Mouse (Mus musculus): ENCODE data around the gene Ms4a8a. TPM values are rescaled to one million over a fixed set of nuclear protein-coding genes. Genes with fewer than 3 reads are reported as not detected.
A peak's percentile ranks its signal among the peaks of the same experiment; 100 is the strongest.
"Not testable (repeated sequence)": the region's sequence is repeated elsewhere in the genome, so short reads cannot be mapped to it uniquely, and the experiment has no call there.

Gene Ms4a8a
- polyA plus RNA-seq (2015; fragmentation: Nextera tagmentation; extraction: Ambion mirVana) = 6.0 and 7.8 TPM in 2 replicates

DNA sequence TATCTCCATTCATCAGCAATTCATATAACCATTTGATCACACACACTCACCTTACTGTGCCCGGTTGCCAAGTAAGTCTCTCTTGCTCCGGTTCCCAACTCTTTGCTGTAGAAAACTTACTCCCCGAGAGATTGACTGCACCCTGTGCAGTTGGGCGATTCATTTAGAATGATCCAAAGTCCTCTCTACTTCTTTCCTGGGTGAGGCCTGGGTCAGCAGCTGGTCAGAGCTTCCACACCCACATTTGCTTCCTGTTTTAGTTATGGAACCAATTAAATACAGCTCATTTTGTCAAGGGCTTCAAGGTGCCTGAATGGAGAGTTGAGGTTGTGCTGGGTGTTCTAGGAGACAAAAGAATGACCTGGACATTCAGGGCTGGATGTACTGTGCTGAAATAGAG, at the start of gene Ms4a8a:
TSS of gene Ms4a8a (minus strand) at position 169 of the 400 bp plus-strand sequence.
- Histone ChIP-seq H3K27me3 (ENCODE audit: control insufficient read depth, insufficient read depth, low read length) (no peaks in the 10 kb centered on the region), H3K27ac (ENCODE audit: low read length) (peak within 1 kb of the TSS; percentile 3; the same call in 1 of the 2 replicates), H3K36me3 (ENCODE audit: control insufficient read depth, insufficient read depth, low read length) (no peaks in the 10 kb centered on the region), H3K4me1 (ENCODE audit: control insufficient read depth, insufficient read depth, low read length) (no peaks in the 10 kb centered on the region), H3K9me3 (replicated peaks; ENCODE audit: control insufficient read depth, low read length) (no peaks in the 10 kb centered on the region), H3K4me2 (ENCODE audit: low read depth, low read length) (no peak within 1 kb of the TSS), H3K4me3 (replicated peaks; ENCODE audit: low read length) (no peak within 1 kb of the TSS), H3K9ac (ENCODE audit: low read length) (no peak within 1 kb of the TSS)
- WGBS = 77% methylated on average over 4 of the region's 4 CpGs
- peak; percentile 69; the same call in 1 of the 2 replicates for ATAC-seq (ENCODE audit: insufficient read depth, low FRiP score)

DNA sequence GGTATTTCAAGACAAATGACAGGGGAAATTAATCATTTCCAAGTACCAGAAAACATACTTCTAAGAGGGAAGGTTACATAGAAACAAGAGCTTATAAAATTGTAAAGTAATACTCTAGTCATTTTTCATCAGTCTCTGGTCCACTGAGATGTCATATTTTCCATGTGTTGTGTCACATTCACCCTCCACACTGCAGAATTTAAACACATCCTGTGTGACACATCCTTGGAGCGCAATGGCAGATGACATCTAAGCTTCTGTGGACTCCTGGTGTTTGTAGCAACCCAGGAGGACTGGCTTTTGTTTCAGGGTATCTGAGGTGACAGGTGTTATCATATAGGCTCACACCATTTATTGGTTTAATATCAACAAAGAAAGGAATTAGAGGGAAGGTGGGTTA, 48.8 kb upstream of the Ms4a8a start:
- Histone ChIP-seq H3K9me3 (replicated peaks; ENCODE audit: control insufficient read depth, low read length) (no peaks in the 10 kb centered on the region), H3K9ac (ENCODE audit: low read length) (no peak overlapping the region), H3K4me2 (ENCODE audit: low read depth, low read length) (no peak overlapping the region), H3K4me1 (ENCODE audit: control insufficient read depth, insufficient read depth, low read length) (no peaks in the 10 kb centered on the region), H3K36me3 (ENCODE audit: control insufficient read depth, insufficient read depth, low read length) (no peaks in the 10 kb centered on the region), H3K27ac (ENCODE audit: low read length) (no peak overlapping the region), H3K27me3 (ENCODE audit: control insufficient read depth, insufficient read depth, low read length) (no peaks in the 10 kb centered on the region), H3K4me3 (replicated peaks; ENCODE audit: low read length) (no peak overlapping the region)
- WGBS = 85% methylated on average over 1 of the region's 1 CpGs
- ATAC-seq (ENCODE audit: insufficient read depth, low FRiP score) = no peak

DNA sequence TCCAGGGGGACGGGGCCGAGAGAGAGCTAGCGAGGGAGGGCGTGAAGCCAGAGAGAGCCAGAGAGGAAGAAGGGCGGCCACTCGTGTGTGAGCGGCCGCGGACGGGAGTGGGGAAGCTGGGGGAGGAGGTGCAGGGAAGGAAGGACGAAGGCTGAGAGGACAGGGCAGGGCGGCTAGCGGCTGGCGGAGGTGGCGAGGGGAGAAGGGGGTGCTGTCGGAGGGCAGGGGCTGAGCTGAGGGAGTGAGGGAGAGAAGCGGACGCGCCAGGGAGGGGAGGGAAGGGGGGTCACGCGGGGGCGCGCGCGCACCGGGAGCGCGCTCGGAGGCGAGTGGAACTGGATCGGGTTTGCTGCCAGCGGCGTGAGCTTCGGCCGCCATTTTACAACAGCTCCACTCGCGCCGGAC, 40.1 kb upstream of the Ms4a8a start:
- 0% methylated on average over 12 of the region's 38 CpGs for WGBS
- H3K4me1 ChIP-seq (ENCODE audit: control insufficient read depth, insufficient read depth, low read length); H3K36me3 ChIP-seq (ENCODE audit: control insufficient read depth, insufficient read depth, low read length); H3K27ac ChIP-seq (ENCODE audit: low read length); H3K27me3 ChIP-seq (ENCODE audit: control insufficient read depth, insufficient read depth, low read length); H3K9me3 ChIP-seq (replicated peaks; ENCODE audit: control insufficient read depth, low read length): not testable (repeated sequence)
- Histone ChIP-seq H3K4me2 (ENCODE audit: low read depth, low read length) (peak overlapping the region; percentile 50; the same call in 1 of the 2 replicates), H3K9ac (ENCODE audit: low read length) (peak overlapping the region; percentile 63), H3K4me3 (replicated peaks; ENCODE audit: low read length) (peak overlapping the region; percentile 45)
- ATAC-seq (ENCODE audit: insufficient read depth, low FRiP score) = peak; percentile 99

DNA sequence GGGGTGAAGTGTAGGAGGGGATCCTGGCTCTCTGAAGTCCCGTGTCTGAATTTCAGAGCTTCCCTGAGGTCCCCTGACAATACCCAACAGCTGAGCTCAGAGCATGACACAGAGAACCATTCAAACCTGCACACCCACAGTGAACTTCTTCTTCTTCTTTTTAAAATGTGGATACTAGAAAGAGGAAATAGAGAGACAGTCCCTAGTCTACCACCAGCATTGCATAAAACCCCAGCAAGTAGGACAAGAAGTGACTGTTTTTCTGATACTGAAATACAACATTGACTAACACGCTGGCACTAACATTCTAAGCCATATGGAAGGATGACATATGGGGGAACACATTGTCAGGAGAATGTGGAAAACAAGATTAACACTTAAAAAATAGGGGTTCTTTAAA, 38.4 kb upstream of the Ms4a8a start:
- Histone ChIP-seq H3K4me2 (ENCODE audit: low read depth, low read length) (no peak overlapping the region), H3K4me3 (replicated peaks; ENCODE audit: low read length) (no peak overlapping the region), H3K27ac (ENCODE audit: low read length) (no peak overlapping the region), H3K4me1 (ENCODE audit: control insufficient read depth, insufficient read depth, low read length) (no peaks in the 10 kb centered on the region), H3K9me3 (replicated peaks; ENCODE audit: control insufficient read depth, low read length) (no peaks in the 10 kb centered on the region), H3K27me3 (ENCODE audit: control insufficient read depth, insufficient read depth, low read length) (peaks cover 3% of the 10 kb centered on the region; the same call in 1 of the 2 replicates), H3K36me3 (ENCODE audit: control insufficient read depth, insufficient read depth, low read length) (no peaks in the 10 kb centered on the region), H3K9ac (ENCODE audit: low read length) (no peak overlapping the region)
- 77% methylated on average over 2 of the region's 2 CpGs for WGBS
- ATAC-seq (ENCODE audit: insufficient read depth, low FRiP score) = no peak

DNA sequence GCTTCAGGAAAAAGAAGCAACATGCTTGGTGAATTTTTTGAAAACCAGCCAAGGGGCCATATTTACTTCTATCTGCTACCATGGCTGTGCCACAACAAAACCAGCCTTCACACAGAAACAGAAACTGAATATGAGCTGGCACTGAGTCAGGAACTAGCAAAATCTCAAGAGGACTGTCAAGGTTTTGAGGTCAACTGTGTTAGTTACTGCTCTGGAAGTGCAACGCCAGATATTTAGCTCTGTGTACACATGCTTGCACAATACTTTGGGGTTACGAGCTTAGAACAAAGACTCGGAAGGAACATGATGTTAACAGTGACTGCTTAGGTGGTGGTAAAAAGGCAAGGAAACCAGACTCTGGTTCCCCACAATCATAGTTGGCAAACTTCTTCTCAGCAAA, 26.8 kb upstream of the Ms4a8a start:
- Histone ChIP-seq H3K27ac (ENCODE audit: low read length) (no peak overlapping the region), H3K4me2 (ENCODE audit: low read depth, low read length) (no peak overlapping the region), H3K9me3 (replicated peaks; ENCODE audit: control insufficient read depth, low read length) (no peaks in the 10 kb centered on the region), H3K9ac (ENCODE audit: low read length) (no peak overlapping the region), H3K4me1 (ENCODE audit: control insufficient read depth, insufficient read depth, low read length) (no peaks in the 10 kb centered on the region), H3K27me3 (ENCODE audit: control insufficient read depth, insufficient read depth, low read length) (no peaks in the 10 kb centered on the region), H3K36me3 (ENCODE audit: control insufficient read depth, insufficient read depth, low read length) (no peaks in the 10 kb centered on the region), H3K4me3 (replicated peaks; ENCODE audit: low read length) (no peak overlapping the region)
- no peak for ATAC-seq (ENCODE audit: insufficient read depth, low FRiP score)
- 57% methylated on average over 3 of the region's 3 CpGs for WGBS

DNA sequence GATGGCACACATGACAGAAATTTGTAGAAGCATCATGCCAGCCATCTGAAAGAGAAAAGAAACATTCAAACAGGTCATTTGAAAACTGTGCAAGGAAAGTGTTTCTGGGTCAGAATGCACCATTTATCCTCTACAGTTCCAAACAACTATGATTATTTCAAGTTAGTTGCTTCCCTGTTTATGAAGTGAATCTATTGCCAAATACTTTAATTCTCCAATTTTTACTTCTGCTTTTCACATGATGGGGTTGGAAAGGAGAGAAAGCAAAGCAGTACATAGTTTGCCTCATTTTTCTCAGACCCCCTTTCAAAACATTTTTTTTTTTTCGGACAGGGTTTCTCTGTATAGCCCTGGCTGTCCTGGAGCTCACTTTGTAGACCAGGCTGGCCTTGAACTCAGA, 21.0 kb upstream of the Ms4a8a start:
- H3K9ac ChIP-seq (ENCODE audit: low read length) = no peak overlapping the region
- 77% methylated on average over 1 of the region's 1 CpGs for WGBS
- ATAC-seq (ENCODE audit: insufficient read depth, low FRiP score) = no peak

DNA sequence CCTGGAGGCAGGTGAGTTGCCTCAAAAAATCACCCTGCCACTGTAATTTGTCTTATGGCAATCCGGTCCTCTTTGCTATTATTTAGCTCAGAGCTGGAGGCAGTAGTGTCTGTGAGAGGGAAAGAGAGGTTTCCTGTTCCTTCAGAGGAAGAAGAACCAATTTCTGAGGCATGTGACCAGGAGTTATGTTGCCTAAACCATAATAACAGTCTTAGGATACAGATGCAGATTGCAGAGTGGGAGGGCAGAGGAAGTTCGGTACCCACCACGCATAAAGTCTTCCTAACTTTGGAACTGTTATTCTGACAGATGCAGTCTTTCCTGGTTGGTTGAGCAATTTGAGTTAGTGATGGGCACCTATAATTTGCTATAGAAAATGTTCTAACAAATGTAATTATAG, 17.5 kb upstream of the Ms4a8a start:
- no peak overlapping the region for H3K4me3 ChIP-seq (replicated peaks; ENCODE audit: low read length)
- WGBS = 65% methylated on average over 3 of the region's 3 CpGs

More for the DNA sequence above, 21.0 kb upstream of the Ms4a8a start:
- no peaks in the 10 kb centered on the region for H3K4me1 ChIP-seq (ENCODE audit: control insufficient read depth, insufficient read depth, low read length)
- H3K36me3 ChIP-seq (ENCODE audit: control insufficient read depth, insufficient read depth, low read length) = no peaks in the 10 kb centered on the region
- no peak overlapping the region for H3K4me3 ChIP-seq (replicated peaks; ENCODE audit: low read length)
- H3K27ac ChIP-seq (ENCODE audit: low read length) = no peak overlapping the region
- no peaks in the 10 kb centered on the region for H3K9me3 ChIP-seq (replicated peaks; ENCODE audit: control insufficient read depth, low read length)
- H3K4me2 ChIP-seq (ENCODE audit: low read depth, low read length) = no peak overlapping the region
- H3K27me3 ChIP-seq (ENCODE audit: control insufficient read depth, insufficient read depth, low read length) = no peaks in the 10 kb centered on the region

DNA sequence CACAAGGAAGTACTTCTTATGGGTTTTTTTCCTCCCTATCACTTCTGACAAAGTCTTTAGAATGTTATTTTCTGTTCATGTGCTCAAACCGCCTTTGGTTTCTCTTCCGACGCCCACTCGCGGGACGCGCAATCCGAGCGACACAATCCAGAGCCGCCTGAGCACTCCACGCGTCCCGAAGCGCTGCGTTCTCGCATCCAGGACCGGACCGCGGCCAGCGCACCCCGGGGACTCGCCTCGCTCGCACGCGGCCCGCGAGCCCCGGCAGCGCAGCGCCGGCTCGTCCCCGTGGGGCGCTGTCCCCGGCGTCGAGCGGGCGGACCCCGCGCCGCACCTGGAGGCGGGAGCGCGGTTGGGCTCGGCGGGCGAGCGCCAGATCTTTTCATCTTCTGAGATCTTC, 11.2 kb upstream of the Ms4a8a start:
- Histone ChIP-seq H3K9ac (ENCODE audit: low read length) (peak overlapping the region; percentile 52), H3K4me3 (replicated peaks; ENCODE audit: low read length) (peak overlapping the region; percentile 39), H3K4me2 (ENCODE audit: low read depth, low read length) (peak overlapping the region; percentile 60)
- not testable (repeated sequence) for H3K9me3 ChIP-seq (replicated peaks; ENCODE audit: control insufficient read depth, low read length); H3K27me3 ChIP-seq (ENCODE audit: control insufficient read depth, insufficient read depth, low read length); H3K27ac ChIP-seq (ENCODE audit: low read length); H3K36me3 ChIP-seq (ENCODE audit: control insufficient read depth, insufficient read depth, low read length); H3K4me1 ChIP-seq (ENCODE audit: control insufficient read depth, insufficient read depth, low read length)
- WGBS = 2% methylated on average over 50 of the region's 50 CpGs
- ATAC-seq (ENCODE audit: insufficient read depth, low FRiP score) = peak; percentile 53; the same call in 1 of the 2 replicates

More for the DNA sequence above, 17.5 kb upstream of the Ms4a8a start:
- Histone ChIP-seq H3K36me3 (ENCODE audit: control insufficient read depth, insufficient read depth, low read length) (no peaks in the 10 kb centered on the region), H3K4me1 (ENCODE audit: control insufficient read depth, insufficient read depth, low read length) (no peaks in the 10 kb centered on the region), H3K4me2 (ENCODE audit: low read depth, low read length) (no peak overlapping the region), H3K27ac (ENCODE audit: low read length) (no peak overlapping the region), H3K27me3 (ENCODE audit: control insufficient read depth, insufficient read depth, low read length) (no peaks in the 10 kb centered on the region), H3K9ac (ENCODE audit: low read length) (no peak overlapping the region), H3K9me3 (replicated peaks; ENCODE audit: control insufficient read depth, low read length) (no peaks in the 10 kb centered on the region)
- no peak for ATAC-seq (ENCODE audit: insufficient read depth, low FRiP score)

DNA sequence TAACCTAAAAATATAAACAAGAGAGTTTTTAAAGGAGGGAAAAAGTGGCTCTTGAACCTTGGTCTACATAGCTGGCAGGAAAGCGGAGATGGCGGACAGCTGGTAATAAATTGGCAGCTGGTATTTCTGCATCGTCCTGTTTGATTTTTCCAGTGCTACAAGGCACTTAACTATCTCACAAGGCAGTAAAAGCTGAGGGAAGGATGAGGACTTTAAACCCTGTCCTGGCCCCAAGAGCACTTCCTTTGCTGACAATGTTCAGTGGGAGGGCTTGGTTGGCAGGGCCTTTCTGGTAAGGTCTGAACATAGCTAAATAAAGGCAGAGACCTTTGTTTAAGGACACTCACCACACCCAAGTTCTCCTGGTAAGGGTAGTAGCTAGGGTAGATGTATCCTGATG, 10.5 kb downstream of the Ms4a8a start:
- Histone ChIP-seq H3K27ac (ENCODE audit: low read length) (no peak overlapping the region), H3K9ac (ENCODE audit: low read length) (no peak overlapping the region), H3K4me2 (ENCODE audit: low read depth, low read length) (no peak overlapping the region), H3K27me3 (ENCODE audit: control insufficient read depth, insufficient read depth, low read length) (no peaks in the 10 kb centered on the region), H3K4me3 (replicated peaks; ENCODE audit: low read length) (no peak overlapping the region), H3K9me3 (replicated peaks; ENCODE audit: control insufficient read depth, low read length) (no peaks in the 10 kb centered on the region), H3K4me1 (ENCODE audit: control insufficient read depth, insufficient read depth, low read length) (no peaks in the 10 kb centered on the region), H3K36me3 (ENCODE audit: control insufficient read depth, insufficient read depth, low read length) (no peaks in the 10 kb centered on the region)
- 67% methylated on average over 3 of the region's 3 CpGs for WGBS
- ATAC-seq (ENCODE audit: insufficient read depth, low FRiP score) = no peak
